Mouse (Mus musculus): ENCODE measurements around the gene Fars2. TPM values are rescaled to one million over a fixed set of nuclear protein-coding genes. Genes with fewer than 3 reads are reported as not detected.

The Fars2 gene
- polyA plus RNA-seq, 1 experiment = 19.4 TPM

GRCm38 (mm10) chr13:36554743-36555142 is 437.5 kb downstream of the Fars2 start:
- WGBS = 84% methylated on average over 1 of the region's 1 CpGs
- Histone ChIP-seq H3K27me3 (ENCODE audit: control insufficient read depth, insufficient read depth, low read length) (no peaks in the 10 kb centered on the region), H3K4me3 (ENCODE audit: extremely low read depth, insufficient read depth, insufficient read length) (no peak overlapping the region), H3K36me3 (ENCODE audit: control insufficient read depth, insufficient read depth, low read length) (no peaks in the 10 kb centered on the region), H3K4me1 (ENCODE audit: control insufficient read depth, insufficient read depth, insufficient read length) (no peaks in the 10 kb centered on the region), H3K27ac (ENCODE audit: insufficient read depth, low read length) (no peak overlapping the region)
- TF ChIP-seq CTCF (IDR thresholded peaks at IDR 0.05; ENCODE audit: extremely low read depth, insufficient read depth, insufficient read length, insufficient replicate concordance) (no peak), POLR2A (IDR thresholded peaks at IDR 0.05; ENCODE audit: low read depth, low read length) (no peak)
- DNase-seq (ENCODE audit: low read depth in 1 of 2, low spot score in 2 of 2) = no peak

GRCm38 (mm10) chr13:36562447-36563441 is 445.5 kb downstream of the Fars2 start:
- Histone ChIP-seq H3K27ac (ENCODE audit: insufficient read depth, low read length) (no peak overlapping the region), H3K4me1 (ENCODE audit: control insufficient read depth, insufficient read depth, insufficient read length) (no peaks in the 10 kb centered on the region), H3K36me3 (ENCODE audit: control insufficient read depth, insufficient read depth, low read length) (no peaks in the 10 kb centered on the region), H3K27me3 (ENCODE audit: control insufficient read depth, insufficient read depth, low read length) (no peaks in the 10 kb centered on the region), H3K4me3 (ENCODE audit: extremely low read depth, insufficient read depth, insufficient read length) (no peak overlapping the region)
- no peak for TF ChIP-seq POLR2A (IDR thresholded peaks at IDR 0.05; ENCODE audit: low read depth, low read length)
- TF ChIP-seq CTCF (IDR thresholded peaks at IDR 0.05; ENCODE audit: extremely low read depth, insufficient read depth, insufficient read length, insufficient replicate concordance) = no peak
- 85% methylated on average over 16 of the region's 16 CpGs for WGBS
- no peak for DNase-seq (ENCODE audit: low read depth in 1 of 2, low spot score in 2 of 2)

- no peaks in the 10 kb centered on the region for H3K36me3 ChIP-seq (ENCODE audit: control insufficient read depth, insufficient read depth, low read length)
- H3K27me3 ChIP-seq (ENCODE audit: control insufficient read depth, insufficient read depth, low read length) = no peaks in the 10 kb centered on the region
- TF ChIP-seq CTCF (IDR thresholded peaks at IDR 0.05; ENCODE audit: extremely low read depth, insufficient read depth, insufficient read length, insufficient replicate concordance) (no peak), POLR2A (IDR thresholded peaks at IDR 0.05; ENCODE audit: low read depth, low read length) (no peak)
- DNase-seq (ENCODE audit: low read depth in 1 of 2, low spot score in 2 of 2) = no peak
- H3K27ac ChIP-seq (ENCODE audit: insufficient read depth, low read length) = no peak overlapping the region
- H3K4me3 ChIP-seq (ENCODE audit: extremely low read depth, insufficient read depth, insufficient read length) = no peak overlapping the region
- no peaks in the 10 kb centered on the region for H3K4me1 ChIP-seq (ENCODE audit: control insufficient read depth, insufficient read depth, insufficient read length)
- WGBS = 70% methylated on average over 5 of the region's 6 CpGs
Measured at GRCm38 (mm10) chr13:36564764-36565315, 447.6 kb downstream of the Fars2 start.

- Histone ChIP-seq H3K4me3 (ENCODE audit: extremely low read depth, insufficient read depth, insufficient read length) (no peak overlapping the region), H3K27ac (ENCODE audit: insufficient read depth, low read length) (no peak overlapping the region), H3K27me3 (ENCODE audit: control insufficient read depth, insufficient read depth, low read length) (no peaks in the 10 kb centered on the region), H3K4me1 (ENCODE audit: control insufficient read depth, insufficient read depth, insufficient read length) (peaks cover 3% of the 10 kb centered on the region; the same call in 1 of the 2 replicates), H3K36me3 (ENCODE audit: control insufficient read depth, insufficient read depth, low read length) (no peaks in the 10 kb centered on the region)
- WGBS = 93% methylated on average over 3 of the region's 4 CpGs
- TF ChIP-seq POLR2A (IDR thresholded peaks at IDR 0.05; ENCODE audit: low read depth, low read length) = no peak
- TF ChIP-seq CTCF (IDR thresholded peaks at IDR 0.05; ENCODE audit: extremely low read depth, insufficient read depth, insufficient read length, insufficient replicate concordance) = no peak
- DNase-seq (ENCODE audit: low read depth in 1 of 2, low spot score in 2 of 2) = no peak
Measured at GRCm38 (mm10) chr13:36576781-36577180, 459.6 kb downstream of the Fars2 start.

GRCm38 (mm10) chr13:36577916-36578568 is 460.8 kb downstream of the Fars2 start:
- Histone ChIP-seq H3K27ac (ENCODE audit: insufficient read depth, low read length) (no peak overlapping the region), H3K27me3 (ENCODE audit: control insufficient read depth, insufficient read depth, low read length) (no peaks in the 10 kb centered on the region), H3K4me3 (ENCODE audit: extremely low read depth, insufficient read depth, insufficient read length) (no peak overlapping the region), H3K36me3 (ENCODE audit: control insufficient read depth, insufficient read depth, low read length) (no peaks in the 10 kb centered on the region), H3K4me1 (ENCODE audit: control insufficient read depth, insufficient read depth, insufficient read length) (peaks cover 3% of the 10 kb centered on the region; the same call in 1 of the 2 replicates)
- WGBS = 65% methylated on average over 7 of the region's 7 CpGs
- no peak for DNase-seq (ENCODE audit: low read depth in 1 of 2, low spot score in 2 of 2)
- TF ChIP-seq POLR2A (IDR thresholded peaks at IDR 0.05; ENCODE audit: low read depth, low read length) = no peak
- TF ChIP-seq CTCF (IDR thresholded peaks at IDR 0.05; ENCODE audit: extremely low read depth, insufficient read depth, insufficient read length, insufficient replicate concordance) = no peak

GRCm38 (mm10) chr13:36578569-36579333 is 461.5 kb downstream of the Fars2 start:
- 7% methylated on average over 41 of the region's 41 CpGs for WGBS
- no peak for DNase-seq (ENCODE audit: low read depth in 1 of 2, low spot score in 2 of 2)

More at GRCm38 (mm10) chr13:36578569-36579333, 461.5 kb downstream of the Fars2 start:
- Histone ChIP-seq H3K4me1 (ENCODE audit: control insufficient read depth, insufficient read depth, insufficient read length) (peaks cover 3% of the 10 kb centered on the region; the same call in 1 of the 2 replicates), H3K27ac (ENCODE audit: insufficient read depth, low read length) (no peak overlapping the region), H3K36me3 (ENCODE audit: control insufficient read depth, insufficient read depth, low read length) (no peaks in the 10 kb centered on the region), H3K27me3 (ENCODE audit: control insufficient read depth, insufficient read depth, low read length) (no peaks in the 10 kb centered on the region), H3K4me3 (ENCODE audit: extremely low read depth, insufficient read depth, insufficient read length) (no peak overlapping the region; the same call in 1 of the 2 replicates)
- TF ChIP-seq POLR2A (IDR thresholded peaks at IDR 0.05; ENCODE audit: low read depth, low read length) = no peak
- no peak for TF ChIP-seq CTCF (IDR thresholded peaks at IDR 0.05; ENCODE audit: extremely low read depth, insufficient read depth, insufficient read length, insufficient replicate concordance)

Data from spleen, adult 2 months (tissue).